Mouse (Mus musculus) C2C12 (cell line): Measurements from ENCODE around the gene Nsd2. TPM values are rescaled to one million over a fixed set of nuclear protein-coding genes. Genes with fewer than 3 reads are reported as not detected.
A peak's percentile ranks its signal among the peaks of the same experiment; 100 is the strongest.

ENCODE experiments used
- H3K27me3 ChIP-seq: one replicate; pipeline ENCODE4 v1.6.1; 2011; ENCODE audit not compliant: control insufficient read depth, insufficient read depth, insufficient read length
- H3K36me3 ChIP-seq: one replicate; pipeline ENCODE4 v1.6.1; 2011; ENCODE audit not compliant: control insufficient read depth, insufficient read depth
- H3K4me3 ChIP-seq: one replicate; pipeline ENCODE4 v1.5.1; 2011; ENCODE audit warnings: mild to moderate bottlenecking, control low read depth; ENCODE audit not compliant: poor library complexity, insufficient read depth, severe bottlenecking
- H3K79me2 ChIP-seq: one replicate; pipeline ENCODE4 v1.6.1; 2011; ENCODE audit not compliant: control insufficient read depth, insufficient read depth
- H3K79me3 ChIP-seq: one replicate; pipeline ENCODE4 v1.6.1; 2011; ENCODE audit warnings: low read depth, control low read depth
- H3ac ChIP-seq: one replicate; pipeline ENCODE3; 2011; ENCODE audit warnings: low read depth; ENCODE audit not compliant: control insufficient read depth, insufficient read length
- CEBPB ChIP-seq: IDR thresholded peaks from one replicate; pipeline ENCODE4 v1.6.1; 2011; ENCODE audit warnings: low read depth, mild to moderate bottlenecking, control low read depth, moderate library complexity
- CTCF ChIP-seq: IDR thresholded peaks from one replicate; pipeline ENCODE4 v1.5.1; 2011; ENCODE audit not compliant: control insufficient read depth, insufficient read depth, insufficient read length
- FOSL1 ChIP-seq: IDR thresholded peaks from one replicate; pipeline ENCODE4 v1.8.0; 2011; ENCODE audit warnings: mild to moderate bottlenecking, low read length; ENCODE audit not compliant: poor library complexity, insufficient read depth, severe bottlenecking
- MAX ChIP-seq: IDR thresholded peaks from one replicate; pipeline ENCODE4 v1.6.1; 2011; ENCODE audit warnings: mild to moderate bottlenecking, control low read depth
- MYOD1 ChIP-seq: IDR thresholded peaks from one replicate; pipeline ENCODE4 v1.6.1; 2011; ENCODE audit warnings: low read depth; ENCODE audit not compliant: control insufficient read depth, insufficient read length
- MYOG ChIP-seq: IDR thresholded peaks from one replicate; pipeline ENCODE4 v1.6.1; 2011; ENCODE audit not compliant: control insufficient read depth, insufficient read length; ENCODE audit errors: extremely low read depth
- USF1 ChIP-seq: IDR thresholded peaks from one replicate; pipeline ENCODE4 v1.6.1; 2011; ENCODE audit warnings: low read depth, mild to moderate bottlenecking, control low read depth, moderate library complexity
- long read RNA-seq, 2 experiments: library from polyadenylated mRNA; unstranded; transcript quantifications; one replicate each; pipeline ENCODE4 v2.0.0; 2019 to 2020
- polyA plus RNA-seq: library from polyadenylated mRNA; unstranded; fragments of >200 nt; fragmentation: generic; extraction: Trizol; gene quantifications from one replicate; pipeline ENCODE4 v1.2.1, GENCODE M21; 2012; ENCODE audit warnings: missing spikeins

The Nsd2 gene
- polyA plus RNA-seq, result 41.7 TPM
- long read RNA-seq, experiment 1, partial matches to known transcripts, result 5 of 13 reads
- long read RNA-seq, experiment 1, other reads (novel, unspliced or antisense), result 8 of 13 reads
- long read RNA-seq, experiment 2, full-length matches to known transcripts, result 53 of 290 reads
- long read RNA-seq, experiment 2, partial matches to known transcripts, result 44 of 290 reads
- long read RNA-seq, experiment 2, other reads (novel, unspliced or antisense), result 193 of 290 reads

DNA sequence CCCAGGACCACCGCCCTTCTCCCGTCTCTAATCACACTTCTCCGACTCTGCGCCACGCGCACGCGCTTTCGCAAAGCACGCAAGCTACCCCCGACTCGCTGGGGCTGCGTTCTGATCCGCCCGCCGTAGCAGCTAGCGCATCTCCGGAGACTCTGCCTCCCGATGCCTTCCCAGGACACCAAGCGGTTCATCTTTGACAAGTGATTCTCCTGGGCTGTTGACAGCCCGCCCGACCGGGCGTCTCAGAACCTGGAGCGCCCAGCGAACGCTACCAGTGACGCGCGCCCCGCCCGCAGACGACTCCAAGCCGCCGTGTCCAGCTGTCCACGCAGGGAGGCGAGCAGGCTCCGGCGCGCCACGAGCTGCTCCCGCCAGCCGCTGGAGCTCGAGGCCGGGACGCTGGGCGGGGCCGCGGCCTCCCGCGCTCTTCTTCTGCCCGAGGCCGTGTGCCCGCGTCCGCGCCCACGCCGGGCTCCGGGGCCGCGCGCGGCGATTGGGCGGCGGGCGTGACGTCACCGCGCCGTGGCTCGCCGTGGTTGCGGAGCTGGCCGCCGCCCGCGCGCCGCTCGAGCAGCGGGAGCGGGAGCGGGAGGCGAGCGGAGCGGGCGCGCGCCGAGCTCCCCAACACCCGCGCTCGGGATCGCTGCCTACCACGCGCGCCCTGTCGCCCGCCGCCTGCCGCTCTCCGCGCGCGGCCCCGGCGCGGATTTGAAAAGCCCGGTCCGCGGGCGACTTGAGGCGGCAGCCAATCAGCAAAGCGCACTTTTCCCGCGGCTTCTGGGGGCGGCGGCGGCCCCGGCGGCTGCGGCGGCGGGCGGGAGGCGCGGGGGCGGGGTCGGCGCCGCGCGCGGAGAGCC lies at the start of gene Nsd2:
Gene Nsd2, plus strand, starts transcription at position 850 of the 857 bp plus-strand sequence.
- H3ac ChIP-seq, result peak within 1 kb of the TSS; percentile 91

DNA sequence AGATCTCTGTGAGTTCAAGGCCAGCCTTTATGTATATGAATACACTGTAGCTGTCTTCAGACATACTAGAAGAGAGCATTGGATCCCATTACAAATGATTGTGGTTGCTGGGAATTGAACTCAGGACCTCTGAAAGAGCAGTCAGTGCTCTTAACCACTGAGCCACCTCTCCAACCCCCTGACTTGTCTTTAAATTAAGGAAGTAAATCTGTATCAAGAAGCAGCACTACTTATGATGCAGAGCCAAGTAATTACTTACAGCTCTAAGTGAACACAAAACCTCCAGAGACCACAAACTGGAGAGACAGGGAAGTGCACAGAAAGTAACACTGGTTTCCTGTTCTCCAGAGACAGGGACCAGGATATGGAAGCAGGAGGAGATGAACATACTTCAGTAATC lies 43.3 kb upstream of the Nsd2 start:
- H3K27me3 ChIP-seq, result no peaks in the 10 kb centered on the region
- TF ChIP-seq MYOD1, result no peak
- no peak for TF ChIP-seq FOSL1
- no peak for TF ChIP-seq CTCF
- TF ChIP-seq USF1, result no peak
- no peak for TF ChIP-seq MYOG
- no peak for TF ChIP-seq MAX
- TF ChIP-seq CEBPB, result no peak
- no peak overlapping the region for H3ac ChIP-seq
- H3K4me3 ChIP-seq, result no peak overlapping the region
- H3K79me3 ChIP-seq, result peaks cover 5% of the 10 kb centered on the region
- peaks cover 16% of the 10 kb centered on the region for H3K36me3 ChIP-seq
- H3K79me2 ChIP-seq, result peaks cover 22% of the 10 kb centered on the region

More for the DNA sequence above, at the start of gene Nsd2:
- TF ChIP-seq CEBPB, result no peak
- no peak for TF ChIP-seq USF1
- TF ChIP-seq FOSL1, result no peak
- TF ChIP-seq MYOD1, result no peak
- TF ChIP-seq MYOG, result no peak
- peak; percentile 41 for TF ChIP-seq MAX
- TF ChIP-seq CTCF, result no peak
- Histone ChIP-seq H3K36me3 (peaks cover 5% of the 10 kb centered on the region), H3K79me2 (peaks cover 46% of the 10 kb centered on the region), H3K4me3 (peak within 1 kb of the TSS; percentile 81), H3K79me3 (peaks cover 36% of the 10 kb centered on the region), H3K27me3 (no peaks in the 10 kb centered on the region)

DNA sequence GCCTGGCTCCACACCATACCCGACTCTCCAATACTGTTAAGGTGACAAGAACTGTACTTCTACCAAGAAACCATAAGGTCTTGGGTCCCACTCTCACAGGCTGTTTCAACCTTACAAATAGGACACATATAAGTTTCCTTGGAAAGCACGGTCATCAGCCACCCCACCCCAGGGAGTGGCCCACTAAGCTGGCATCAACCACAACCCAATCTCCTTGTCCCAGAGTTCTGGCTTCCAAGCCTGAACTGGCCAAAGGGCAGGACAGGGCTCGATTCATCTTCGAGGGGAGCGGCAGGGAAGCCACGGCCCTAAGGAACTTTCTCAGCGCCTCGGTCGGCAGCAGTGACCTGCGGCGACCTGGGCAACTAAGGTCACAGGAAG lies 38.6 kb upstream of the Nsd2 start:
- peaks cover 5% of the 10 kb centered on the region for H3K79me3 ChIP-seq
- peak overlapping the region; percentile 86 for H3ac ChIP-seq
- peak overlapping the region; percentile 56 for H3K4me3 ChIP-seq
- peaks cover 8% of the 10 kb centered on the region for H3K36me3 ChIP-seq
- TF ChIP-seq MAX, result no peak
- no peak for TF ChIP-seq MYOG
- TF ChIP-seq MYOD1, result no peak
- no peak for TF ChIP-seq CTCF
- no peak for TF ChIP-seq USF1
- TF ChIP-seq FOSL1, result no peak
- TF ChIP-seq CEBPB, result no peak
- peaks cover 25% of the 10 kb centered on the region for H3K79me2 ChIP-seq
- no peaks in the 10 kb centered on the region for H3K27me3 ChIP-seq

DNA sequence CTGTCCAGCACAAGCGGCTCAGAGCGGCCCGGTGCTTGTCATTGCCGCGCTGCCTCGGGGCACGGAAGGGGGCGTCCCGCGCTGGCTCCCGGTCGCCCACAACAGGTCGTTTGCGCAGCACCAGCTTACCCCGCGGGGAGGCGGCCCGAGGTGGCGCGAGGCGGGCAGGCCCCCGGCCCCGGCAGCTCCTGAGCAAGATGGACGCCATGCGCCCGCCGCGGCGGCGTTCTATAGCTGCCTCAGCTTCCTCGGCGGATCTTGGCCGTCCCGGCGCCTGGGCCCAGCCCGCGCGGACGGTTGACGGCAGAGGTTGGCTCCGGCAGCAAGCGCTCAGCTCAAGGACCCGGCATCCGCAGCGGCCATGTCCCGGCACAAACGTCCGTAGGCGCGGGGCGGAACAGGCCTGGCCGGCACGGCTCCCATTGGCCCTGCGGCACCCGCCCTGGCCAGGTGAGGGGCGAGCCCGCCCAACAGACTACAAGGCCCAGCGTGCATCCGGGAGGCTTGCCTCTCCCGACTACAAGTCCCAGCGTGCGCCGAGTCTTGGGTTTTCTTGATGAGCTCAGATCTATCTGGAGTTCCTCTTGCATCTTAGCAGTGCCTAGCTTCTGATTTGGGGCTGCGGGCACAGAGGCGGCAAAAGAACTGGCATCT lies 38.1 kb upstream of the Nsd2 start, which contains the start of gene Letm1:
Gene Letm1, minus strand, starts transcription at position 473 of the 654 bp plus-strand sequence.
- peak within 1 kb of the TSS; percentile 56 for H3K4me3 ChIP-seq
- H3K79me2 ChIP-seq, result peaks cover 25% of the 10 kb centered on the region
- TF ChIP-seq CTCF (peak; percentile 27), MYOD1 (no peak)
- no peaks in the 10 kb centered on the region for H3K27me3 ChIP-seq
- peak within 1 kb of the TSS; percentile 86 for H3ac ChIP-seq
- peaks cover 5% of the 10 kb centered on the region for H3K79me3 ChIP-seq
- H3K36me3 ChIP-seq, result peaks cover 4% of the 10 kb centered on the region

DNA sequence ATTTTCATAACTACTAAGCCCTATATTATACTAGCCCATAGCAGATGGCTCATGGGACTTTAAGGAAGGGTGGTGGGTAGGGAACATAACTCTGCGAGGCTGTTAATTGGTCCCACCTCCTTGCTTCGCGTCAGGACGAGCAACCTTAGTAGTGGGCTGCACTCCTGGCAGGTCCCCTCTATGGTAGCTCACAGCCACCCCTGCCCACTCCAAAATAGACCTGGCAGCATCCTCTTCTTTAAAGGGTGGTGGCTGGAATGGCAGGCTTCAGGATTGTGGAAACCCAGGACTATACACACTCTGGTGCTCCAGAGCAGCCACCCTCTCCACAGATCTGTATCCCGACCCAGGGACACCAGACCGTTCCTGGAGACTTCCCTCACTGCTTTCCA lies 37.5 kb upstream of the Nsd2 start:
- peak overlapping the region; percentile 35 for H3ac ChIP-seq
- no peaks in the 10 kb centered on the region for H3K27me3 ChIP-seq
- H3K36me3 ChIP-seq, result no peaks in the 10 kb centered on the region
- peaks cover 25% of the 10 kb centered on the region for H3K79me2 ChIP-seq
- H3K79me3 ChIP-seq, result peaks cover 5% of the 10 kb centered on the region
- peak overlapping the region; percentile 56 for H3K4me3 ChIP-seq
- no peak for TF ChIP-seq CEBPB
- no peak for TF ChIP-seq CTCF
- TF ChIP-seq FOSL1, result no peak
